Mouse (Mus musculus) forebrain, embryonic 15.5 days (tissue): ENCODE data around the gene Lclat1. TPM values are rescaled to one million over a fixed set of nuclear protein-coding genes. Genes with fewer than 3 reads are reported as not detected.

ENCODE experiments used
- ATAC-seq: fragments of 200-750 bp; cut with Nextera tagmentation; replicated peaks from 2 replicates; pipeline ENCODE4 v1.8.0; 2017; ENCODE audit warnings: mild to moderate bottlenecking, moderate TSS enrichment, moderate library complexity
- H3K27ac ChIP-seq: fragments of 300-500 bp; sonication (generic); replicated peaks from 2 replicates; pipeline ENCODE4 v1.5.1; 2015; ENCODE audit warnings: mild to moderate bottlenecking, inconsistent platforms
- H3K27me3 ChIP-seq: fragments of 300-500 bp; sonication (generic); 2 replicates; pipeline ENCODE4 v1.6.1; 2015; ENCODE audit warnings: inconsistent platforms
- H3K36me3 ChIP-seq: fragments of 300-500 bp; sonication (generic); 2 replicates; pipeline ENCODE4 v1.6.1; 2015; ENCODE audit warnings: mild to moderate bottlenecking, inconsistent platforms
- H3K4me1 ChIP-seq: fragments of 300-500 bp; sonication (generic); 2 replicates; pipeline ENCODE4 v1.6.1; 2015; ENCODE audit warnings: inconsistent platforms
- H3K4me2 ChIP-seq: fragments of 300-500 bp; sonication (generic); replicated peaks from 2 replicates; pipeline ENCODE4 v1.6.1; 2015; ENCODE audit warnings: mild to moderate bottlenecking, inconsistent platforms
- H3K4me3 ChIP-seq: fragments of 300-500 bp; sonication (generic); 2 replicates; pipeline ENCODE4 v1.5.1; 2015; ENCODE audit warnings: mild to moderate bottlenecking, inconsistent platforms
- H3K9ac ChIP-seq: fragments of 300-500 bp; sonication (generic); replicated peaks from 2 replicates; pipeline ENCODE4 v1.6.1; 2015; ENCODE audit warnings: mild to moderate bottlenecking, inconsistent platforms
- H3K9me3 ChIP-seq: fragments of 300-500 bp; sonication (generic); 2 replicates; pipeline ENCODE4 v1.6.1; 2016; ENCODE audit warnings: inconsistent platforms
- WGBS: fragments of 180-500 bp; shearing (Covaris S2); methylation state at CpG from one replicate; pipeline ENCODE4 v1.1.7; 2015; ENCODE audit warnings: mixed read lengths; 5-methylcytosine and 5-hydroxymethylcytosine counted together
- polyA plus RNA-seq: library from polyadenylated mRNA; unstranded; fragments of >200 nt; fragmentation: Nextera tagmentation; extraction: Ambion mirVana; gene quantifications from 2 replicates; pipeline ENCODE4 v1.2.1, GENCODE M21; 2015

Gene Lclat1
- polyA plus RNA-seq, 1 experiment from 2014 or later: 7.9 TPM

GRCm38 (mm10) chr17:73284301-73284700, 176.5 kb downstream of the Lclat1 start:
- no peaks in the 10 kb centered on the region for H3K4me1 ChIP-seq
- ATAC-seq: no peak
- H3K4me3 ChIP-seq: no peak overlapping the region
- no peaks in the 10 kb centered on the region for H3K36me3 ChIP-seq
- H3K27me3 ChIP-seq: no peaks in the 10 kb centered on the region
- no peak overlapping the region for H3K9ac ChIP-seq
- no peaks in the 10 kb centered on the region for H3K9me3 ChIP-seq
- H3K4me2 ChIP-seq: no peak overlapping the region
- no peak overlapping the region for H3K27ac ChIP-seq
- 61% methylated on average over 2 of the region's 2 CpGs for WGBS

Other genes starting within 250 kb of the Lclat1 start
- 4.5 and 4.6 TPM in 2 replicates for gene Lbh, start 189.7 kb upstream of the Lclat1 start, polyA plus RNA-seq